Mouse (Mus musculus) forebrain, postnatal 0 days (tissue): Measurements from ENCODE around the gene Gm28230. TPM values are rescaled to one million over a fixed set of nuclear protein-coding genes. Genes with fewer than 3 reads are reported as not detected.

Source experiments
- ATAC-seq: fragments of 200-750 bp; cut with Nextera tagmentation; 2 replicates; pipeline ENCODE4 v1.8.0; 2017; ENCODE audit warnings: mild to moderate bottlenecking, moderate library complexity
- DNase-seq: peaks from one replicate; pipeline ENCODE4 v3.0.0-alpha.2; 2015
- H3K27ac ChIP-seq: fragments of 300-500 bp; sonication (generic); 2 replicates; pipeline ENCODE4 v1.5.1; 2014; ENCODE audit warnings: low read depth, mild to moderate bottlenecking, antibody characterized with exemption, low read length, moderate library complexity, mixed read lengths
- H3K27me3 ChIP-seq: fragments of 300-500 bp; sonication (generic); 2 replicates; pipeline ENCODE4 v1.6.1; 2014; ENCODE audit warnings: mild to moderate bottlenecking, low read length, mixed read lengths; ENCODE audit not compliant: insufficient read depth
- H3K36me3 ChIP-seq: fragments of 300-500 bp; sonication (generic); 2 replicates; pipeline ENCODE4 v1.6.1; 2014; ENCODE audit warnings: mild to moderate bottlenecking, moderate library complexity; ENCODE audit not compliant: insufficient read depth
- H3K4me1 ChIP-seq: fragments of 300-500 bp; sonication (generic); 2 replicates; pipeline ENCODE4 v1.6.1; 2014; ENCODE audit warnings: antibody characterized with exemption; ENCODE audit not compliant: insufficient read depth
- H3K4me2 ChIP-seq: fragments of 300-500 bp; sonication (generic); 2 replicates; pipeline ENCODE4 v1.6.1; 2014; ENCODE audit warnings: low read depth, mild to moderate bottlenecking, moderate library complexity
- H3K4me3 ChIP-seq: fragments of 300-500 bp; sonication (generic); 2 replicates; pipeline ENCODE4 v1.5.1; 2014; ENCODE audit warnings: low read depth, low read length, mixed read lengths
- H3K9ac ChIP-seq: fragments of 300-500 bp; sonication (generic); 2 replicates; pipeline ENCODE4 v1.6.1; 2014; ENCODE audit warnings: mild to moderate bottlenecking
- H3K9me3 ChIP-seq: fragments of 300-500 bp; sonication (generic); 2 replicates; pipeline ENCODE4 v1.6.1; 2016; ENCODE audit warnings: low read length
- CTCF ChIP-seq: sonication (generic); IDR thresholded peaks from 2 replicates; pipeline ENCODE4 v1.5.1; 2016; ENCODE audit warnings: antibody characterized with exemption, control low read depth, low read depth
- WGBS: fragments of 180-500 bp; shearing (Covaris S2); extraction: QIAGEN DNeasy Blood & Tissue Kit; methylation state at CpG from one replicate; pipeline ENCODE4 v1.1.7; 2014; 5-methylcytosine and 5-hydroxymethylcytosine counted together
- polyA plus RNA-seq: library from polyadenylated mRNA; unstranded; fragments of >200 nt; fragmentation: Nextera tagmentation; extraction: Ambion mirVana; gene quantifications from 2 replicates; pipeline ENCODE4 v1.2.1, GENCODE M21; 2015
- total RNA-seq: library from RNA; depleted of rRNA; stranded (reverse); fragments of >200 nt; gene quantifications from 2 replicates; pipeline ENCODE4 v1.2.3, GENCODE M21; 2014

Gm28230 gene
- total and polyA plus RNA-seq, 2 experiments from 2014 or later = not detected

- Histone ChIP-seq H3K4me1 (no peaks in the 10 kb centered on the region), H3K4me3 (no peak overlapping the region), H3K9me3 (0 out of 2 replicates have a peak, but pooled peaks cover 3% of the 10 kb centered on the region), H3K4me2 (no peak overlapping the region), H3K27me3 (peaks cover 90% of the 10 kb centered on the region), H3K36me3 (no peaks in the 10 kb centered on the region), H3K9ac (no peak overlapping the region), H3K27ac (no peak overlapping the region)
- WGBS = 15% methylated on average over 5 of the region's 5 CpGs
- no peak for DNase-seq
- ATAC-seq = no peak
- no peak for TF ChIP-seq CTCF
Measured at GRCm38 (mm10) chr2:74753711-74754110, 27.2 kb downstream of the Gm28230 start.

DNA sequence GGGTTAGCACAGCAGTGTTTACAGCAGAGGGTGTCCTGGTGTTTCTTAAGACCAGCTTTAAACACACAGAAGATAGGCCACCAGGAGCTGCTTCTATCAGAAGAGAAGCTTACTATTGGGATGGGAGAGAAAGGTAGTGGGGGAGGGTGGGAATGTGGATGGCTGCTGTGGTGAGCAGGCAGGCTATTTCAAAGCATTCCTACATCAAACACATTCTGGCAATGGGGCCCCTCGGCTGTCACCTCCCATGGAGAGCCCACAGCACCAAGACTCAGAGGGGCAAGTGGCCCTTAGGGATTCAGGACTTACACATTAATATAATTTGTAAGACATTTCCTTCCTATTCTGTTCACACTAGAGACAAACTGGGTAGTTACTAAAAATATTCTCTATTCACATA, 33.6 kb downstream of the Gm28230 start:
- H3K36me3 ChIP-seq = no peaks in the 10 kb centered on the region
- H3K4me1 ChIP-seq = 0 out of 2 replicates have a peak, but pooled peaks cover 3% of the 10 kb centered on the region
- H3K27ac ChIP-seq = no peak overlapping the region
- 0% methylated on average over 1 of the region's 1 CpGs for WGBS
- H3K9me3 ChIP-seq = 0 out of 2 replicates have a peak, but pooled peaks cover 3% of the 10 kb centered on the region
- H3K4me2 ChIP-seq = no peak overlapping the region
- TF ChIP-seq CTCF = no peak
- H3K4me3 ChIP-seq = no peak overlapping the region
- no peak for ATAC-seq
- DNase-seq = no peak
- peaks cover 83% of the 10 kb centered on the region for H3K27me3 ChIP-seq
- H3K9ac ChIP-seq = no peak overlapping the region

DNA sequence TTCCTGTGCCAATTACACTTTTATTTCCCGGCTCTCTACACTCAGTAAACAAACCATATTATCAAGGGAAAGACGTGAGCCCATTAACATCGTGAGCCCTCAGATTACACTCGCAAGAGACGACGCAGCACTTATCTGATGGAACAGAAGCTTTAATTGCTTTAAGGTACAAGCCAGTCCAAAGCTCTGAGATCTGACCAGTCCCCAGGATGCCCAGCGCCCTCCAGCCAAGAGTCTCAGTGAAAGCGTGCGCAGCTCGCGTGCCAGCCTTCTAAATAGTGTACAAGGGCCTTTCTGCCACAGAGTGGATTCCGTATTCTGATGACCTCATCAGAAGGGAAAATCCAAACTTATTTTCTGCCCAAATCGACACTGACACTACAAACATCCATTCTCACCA, 35.4 kb downstream of the Gm28230 start:
- Histone ChIP-seq H3K9ac (no peak overlapping the region), H3K27ac (no peak overlapping the region), H3K9me3 (no peaks in the 10 kb centered on the region), H3K36me3 (no peaks in the 10 kb centered on the region), H3K27me3 (peaks cover 77% of the 10 kb centered on the region), H3K4me1 (0 out of 2 replicates have a peak, but pooled peaks cover 3% of the 10 kb centered on the region), H3K4me3 (no peak overlapping the region), H3K4me2 (no peak overlapping the region)
- ATAC-seq (no peak), DNase-seq (no peak)
- WGBS = 3% methylated on average over 13 of the region's 13 CpGs
- TF ChIP-seq CTCF = no peak

DNA sequence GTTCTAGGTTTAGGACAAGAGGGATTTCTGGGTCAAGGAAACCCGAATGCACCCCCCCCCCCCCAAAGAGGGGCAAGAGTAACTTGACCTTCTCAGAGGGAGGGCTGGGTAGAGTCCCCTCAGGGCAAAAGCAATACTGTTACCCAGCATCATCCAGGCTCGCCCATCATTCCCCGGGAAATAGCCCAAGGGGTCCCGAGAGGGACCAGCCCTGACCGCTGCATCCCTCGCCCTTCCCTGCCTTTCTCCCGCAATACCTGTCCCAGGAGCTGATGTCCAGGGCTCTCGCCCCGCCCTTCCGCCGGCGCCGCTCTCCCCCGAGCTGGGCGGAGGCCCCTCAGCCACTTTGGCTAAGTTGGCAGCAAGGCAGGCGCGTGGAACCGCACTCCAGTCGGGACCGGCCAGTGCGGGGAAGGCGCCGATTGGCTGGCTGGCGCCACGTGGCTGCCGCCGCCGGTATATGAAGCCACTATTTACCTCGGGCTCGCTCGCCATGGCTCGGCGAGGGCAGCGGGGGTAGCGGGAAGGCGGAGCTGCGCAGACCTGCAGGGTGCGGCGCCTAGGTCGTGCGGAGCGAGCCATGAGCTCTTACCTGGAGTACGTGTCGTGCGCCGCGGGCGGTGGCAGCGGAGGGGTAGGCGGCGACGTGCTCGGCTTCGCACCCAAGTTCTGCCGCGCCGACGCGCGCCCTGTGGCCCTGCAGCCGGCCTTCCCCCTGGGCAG, 36.2 kb downstream of the Gm28230 start, which contains the start of gene Hoxd1:
TSS of gene Hoxd1 (plus strand) at position 459 of the 723 bp plus-strand sequence.
- no peak for DNase-seq
- H3K27me3 ChIP-seq = peaks cover 69% of the 10 kb centered on the region
- 0 out of 2 replicates have a peak within 1 kb of the TSS, but pooled peaks have one; percentile 3 for H3K9ac ChIP-seq
- 0 out of 2 replicates have a peak, but pooled peaks cover 3% of the 10 kb centered on the region for H3K4me1 ChIP-seq
- peak within 1 kb of the TSS; percentile 43 for H3K4me3 ChIP-seq
- peak within 1 kb of the TSS; percentile 90 for H3K4me2 ChIP-seq
- no peak within 1 kb of the TSS for H3K27ac ChIP-seq
- ATAC-seq = peak; percentile 58; the same call in 1 of the 2 replicates
- no peak for TF ChIP-seq CTCF
- under 1% methylated on average over 56 of the region's 61 CpGs for WGBS
- H3K36me3 ChIP-seq = no peaks in the 10 kb centered on the region
- H3K9me3 ChIP-seq = no peaks in the 10 kb centered on the region

DNA sequence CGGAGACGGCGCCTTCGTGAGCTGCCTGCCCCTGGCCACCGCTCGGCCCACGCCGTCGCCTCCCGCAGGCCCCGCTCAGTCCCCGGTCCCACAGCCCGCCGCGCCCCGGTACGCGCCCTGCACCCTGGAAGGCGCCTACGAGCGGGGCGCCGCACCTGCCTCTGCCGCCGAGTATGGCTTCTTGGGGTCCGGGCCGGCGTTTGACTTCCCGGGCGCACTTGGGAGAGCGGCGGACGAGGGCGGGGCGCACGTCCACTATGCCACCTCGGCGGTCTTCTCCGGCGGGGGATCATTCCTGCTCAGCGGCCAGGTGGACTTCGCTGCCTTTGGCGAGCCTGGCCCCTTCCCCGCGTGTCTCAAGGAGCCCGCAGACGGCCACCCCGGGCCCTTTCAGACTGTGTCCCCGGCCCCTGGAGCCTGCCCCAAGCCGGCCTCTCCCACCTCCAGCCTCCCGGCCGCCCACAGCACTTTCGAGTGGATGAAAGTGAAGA, 36.8 kb downstream of the Gm28230 start:
- no peaks in the 10 kb centered on the region for H3K36me3 ChIP-seq
- H3K4me1 ChIP-seq = 0 out of 2 replicates have a peak, but pooled peaks cover 3% of the 10 kb centered on the region
- no peak for DNase-seq
- H3K27me3 ChIP-seq = peaks cover 65% of the 10 kb centered on the region
- no peak overlapping the region for H3K27ac ChIP-seq
- H3K4me2 ChIP-seq = peak overlapping the region; percentile 90
- no peaks in the 10 kb centered on the region for H3K9me3 ChIP-seq
- peak overlapping the region; percentile 43 for H3K4me3 ChIP-seq
- peak; percentile 27; the same call in 1 of the 2 replicates for ATAC-seq
- 4% methylated on average over 47 of the region's 53 CpGs for WGBS
- H3K9ac ChIP-seq = 0 out of 2 replicates have a peak overlapping the region, but pooled peaks have one; percentile 3
- TF ChIP-seq CTCF = no peak

DNA sequence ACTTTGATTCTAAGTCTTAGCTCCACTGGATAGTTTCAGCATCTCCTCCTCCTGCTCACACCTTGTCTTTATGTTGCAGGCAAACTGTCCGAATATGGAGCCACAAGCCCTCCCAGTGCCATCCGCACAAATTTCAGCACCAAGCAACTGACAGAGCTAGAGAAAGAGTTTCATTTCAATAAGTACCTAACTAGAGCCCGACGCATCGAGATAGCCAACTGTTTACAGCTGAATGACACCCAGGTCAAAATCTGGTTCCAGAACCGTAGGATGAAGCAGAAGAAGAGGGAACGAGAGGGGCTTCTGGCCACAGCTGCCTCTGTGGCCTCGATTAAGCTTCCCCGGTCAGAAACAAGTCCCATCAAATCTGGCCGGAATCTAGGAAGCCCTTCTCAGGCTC, 37.4 kb downstream of the Gm28230 start:
- DNase-seq = no peak
- 50% methylated on average over 10 of the region's 10 CpGs for WGBS
- no peak overlapping the region for H3K9ac ChIP-seq
- H3K4me3 ChIP-seq = no peak overlapping the region
- H3K27me3 ChIP-seq = peaks cover 70% of the 10 kb centered on the region
- no peaks in the 10 kb centered on the region for H3K36me3 ChIP-seq
- H3K27ac ChIP-seq = no peak overlapping the region
- H3K4me1 ChIP-seq = 0 out of 2 replicates have a peak, but pooled peaks cover 3% of the 10 kb centered on the region
- no peaks in the 10 kb centered on the region for H3K9me3 ChIP-seq
- TF ChIP-seq CTCF = no peak
- no peak for ATAC-seq
- H3K4me2 ChIP-seq = no peak overlapping the region

- Histone ChIP-seq H3K36me3 (no peaks in the 10 kb centered on the region), H3K9ac (no peak overlapping the region), H3K4me3 (no peak overlapping the region), H3K4me2 (no peak overlapping the region), H3K27me3 (peaks cover 6% of the 10 kb centered on the region; the same call in 1 of the 2 replicates), H3K27ac (no peak overlapping the region), H3K4me1 (no peaks in the 10 kb centered on the region), H3K9me3 (no peaks in the 10 kb centered on the region)
- ATAC-seq (no peak), DNase-seq (no peak)
- WGBS = 80% methylated on average over 2 of the region's 2 CpGs
- no peak for TF ChIP-seq CTCF
Measured at GRCm38 (mm10) chr2:74774359-74774758, 47.8 kb downstream of the Gm28230 start.
